Mouse (Mus musculus) gastrocnemius, postnatal 14 days (tissue): ENCODE data around the gene Gps2. TPM values are rescaled to one million over a fixed set of nuclear protein-coding genes. Genes with fewer than 3 reads are reported as not detected.
"Not testable (repeated sequence)": the region's sequence is repeated elsewhere in the genome, so short reads cannot be mapped to it uniquely, and the experiment has no call there.

Source experiments
- DNase-seq: peaks from one replicate; pipeline ENCODE4 v3.0.0; 2021; ENCODE audit warnings: mixed read lengths
- intact Hi-C: fragments of 180-260 bp; cut with DNase I; formaldehyde crosslinking; loops from one replicate; pipeline ENCODE4 v1.15.1; 2025; ENCODE audit warnings: low total_unique reads
- total RNA-seq, 2 experiments: library from RNA; stranded (reverse); gene quantifications; 2 replicates each; pipeline ENCODE4 v1.2.3; 2021

Gene Gps2
- total RNA-seq, 2 experiments from 2014 or later = 21.8 to 24.2 TPM

DNA sequence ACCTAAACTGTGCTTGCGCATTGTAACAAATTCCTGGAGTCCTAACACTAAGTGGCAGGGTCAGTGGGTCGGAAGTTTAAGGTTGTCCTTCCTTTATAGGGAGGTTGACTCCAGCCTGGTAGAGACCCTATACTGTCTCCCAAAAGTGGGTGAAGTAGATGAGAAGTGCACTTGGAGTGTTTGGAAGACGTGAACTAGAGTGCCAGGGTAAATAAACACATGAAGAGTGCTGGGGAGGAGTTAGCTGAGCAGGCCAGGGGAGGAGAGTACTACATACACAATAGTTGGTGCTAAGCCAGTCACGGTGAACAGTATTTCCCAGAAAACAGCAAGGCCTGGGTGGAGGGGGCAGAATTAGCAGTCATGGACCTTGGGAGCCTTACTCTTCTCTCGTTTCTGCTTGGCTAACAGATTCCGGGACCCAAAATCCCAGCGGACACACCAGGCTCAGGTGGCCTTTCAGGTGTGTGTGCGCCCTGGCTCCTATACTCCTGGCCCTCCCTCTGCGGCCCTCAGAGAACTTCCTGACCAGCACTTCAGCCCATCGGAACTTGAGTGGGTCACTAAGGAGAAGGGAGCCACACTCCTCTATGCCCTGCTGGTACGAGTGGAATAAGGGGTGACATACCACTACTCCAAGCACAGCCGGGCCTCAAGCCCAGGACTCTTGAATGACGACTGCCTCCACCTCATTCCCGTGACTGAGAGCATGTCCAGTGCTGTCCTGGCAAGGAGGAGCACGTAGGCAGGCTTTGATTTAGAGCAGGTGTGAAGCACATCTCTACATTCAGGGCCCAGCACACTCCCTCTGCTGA is 765 bp upstream of the Gps2 start:
- DNase-seq = no peak
- intact Hi-C loops = no loop called here

DNA sequence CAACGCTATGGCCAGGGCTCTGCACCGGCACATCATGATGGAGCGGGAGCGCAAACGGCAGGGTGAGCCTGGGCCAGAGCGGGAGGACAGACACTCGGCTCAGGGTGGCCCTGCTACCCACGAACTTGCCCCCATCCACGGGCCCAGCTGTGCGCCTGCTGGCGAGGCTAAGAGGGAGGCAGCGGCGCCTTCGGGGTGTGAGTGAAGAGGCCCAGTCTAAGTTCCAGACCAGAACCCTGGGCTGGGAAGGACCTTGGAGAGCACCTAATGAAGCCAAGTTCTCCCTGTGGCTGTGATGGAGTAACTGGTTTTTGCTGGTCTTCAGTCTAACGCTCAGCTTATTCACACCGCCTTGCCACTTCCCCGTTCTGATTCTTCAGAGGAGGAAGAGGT is 680 bp downstream of the Gps2 start:
- intact Hi-C loops = no loop called here

DNA sequence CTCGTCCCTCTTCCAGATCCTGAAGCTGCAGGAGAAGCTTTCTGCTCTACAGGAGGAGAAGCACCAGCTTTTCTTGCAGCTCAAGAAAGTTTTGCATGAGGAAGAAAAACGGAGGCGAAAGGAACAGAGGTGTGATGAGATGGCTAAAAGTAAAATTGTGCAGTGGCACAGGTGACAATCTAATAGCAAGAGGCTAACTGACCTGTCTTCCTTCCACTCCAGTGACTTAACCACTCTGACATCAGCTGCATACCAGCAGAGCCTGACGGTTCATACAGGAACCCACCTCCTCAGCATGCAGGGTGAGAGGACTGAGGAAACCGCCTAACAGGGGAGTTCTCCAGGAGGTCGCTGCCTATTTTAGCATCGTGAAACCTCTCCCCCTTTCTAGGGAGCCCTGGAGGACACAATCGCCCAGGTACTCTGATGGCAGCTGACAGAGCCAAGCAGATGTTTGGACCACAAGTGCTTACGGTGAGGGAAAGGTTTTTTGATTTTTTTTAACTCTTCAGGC is 1.3 kb downstream of the Gps2 start:
- intact Hi-C loops = no loop called here
- no peak for DNase-seq

More for the DNA sequence above, 680 bp downstream of the Gps2 start:
- DNase-seq = no peak

DNA sequence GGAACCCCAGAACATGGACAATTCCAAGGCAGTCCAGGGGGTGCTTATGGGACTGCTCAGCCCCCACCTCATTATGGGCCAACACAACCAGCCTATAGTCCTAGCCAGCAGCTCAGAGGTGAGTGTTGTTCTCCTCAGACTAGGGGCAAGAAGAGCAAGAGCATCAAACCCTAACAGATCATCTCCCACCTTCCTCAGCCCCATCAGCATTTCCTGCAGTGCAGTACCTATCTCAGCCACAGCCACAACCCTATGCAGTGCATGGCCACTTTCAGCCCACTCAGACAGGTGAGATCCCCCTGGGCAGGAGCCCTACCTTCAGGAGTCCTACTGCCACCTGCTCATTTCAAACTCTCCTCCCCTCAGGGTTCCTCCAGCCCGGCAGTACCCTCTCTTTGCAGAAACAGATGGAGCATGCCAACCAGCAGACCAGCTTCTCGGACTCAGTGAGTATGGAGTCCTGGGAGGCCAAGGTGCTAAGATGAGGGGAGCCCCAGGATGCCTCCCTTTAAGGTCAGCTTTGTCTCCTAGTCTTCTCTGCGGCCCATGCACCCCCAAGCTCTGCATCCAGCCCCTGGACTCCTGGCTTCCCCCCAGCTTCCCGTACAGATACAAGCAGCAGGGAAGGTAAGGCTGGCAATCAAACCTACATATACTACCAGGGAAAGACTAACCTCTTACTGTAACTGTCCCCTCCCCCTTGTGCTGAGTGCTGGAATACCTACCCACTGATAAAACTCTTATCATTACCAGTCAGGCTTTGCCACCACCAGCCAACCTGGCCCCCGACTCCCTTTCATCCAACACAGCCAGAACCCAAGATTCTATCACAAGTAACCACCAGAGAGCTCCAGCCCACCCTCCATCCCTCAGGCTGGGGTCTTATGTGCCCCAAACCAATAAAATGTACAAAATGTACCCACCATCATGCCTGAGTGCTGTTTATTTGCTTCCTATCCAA is 2.3 kb downstream of the Gps2 start:
- intact Hi-C loops = no loop called here

DNA sequence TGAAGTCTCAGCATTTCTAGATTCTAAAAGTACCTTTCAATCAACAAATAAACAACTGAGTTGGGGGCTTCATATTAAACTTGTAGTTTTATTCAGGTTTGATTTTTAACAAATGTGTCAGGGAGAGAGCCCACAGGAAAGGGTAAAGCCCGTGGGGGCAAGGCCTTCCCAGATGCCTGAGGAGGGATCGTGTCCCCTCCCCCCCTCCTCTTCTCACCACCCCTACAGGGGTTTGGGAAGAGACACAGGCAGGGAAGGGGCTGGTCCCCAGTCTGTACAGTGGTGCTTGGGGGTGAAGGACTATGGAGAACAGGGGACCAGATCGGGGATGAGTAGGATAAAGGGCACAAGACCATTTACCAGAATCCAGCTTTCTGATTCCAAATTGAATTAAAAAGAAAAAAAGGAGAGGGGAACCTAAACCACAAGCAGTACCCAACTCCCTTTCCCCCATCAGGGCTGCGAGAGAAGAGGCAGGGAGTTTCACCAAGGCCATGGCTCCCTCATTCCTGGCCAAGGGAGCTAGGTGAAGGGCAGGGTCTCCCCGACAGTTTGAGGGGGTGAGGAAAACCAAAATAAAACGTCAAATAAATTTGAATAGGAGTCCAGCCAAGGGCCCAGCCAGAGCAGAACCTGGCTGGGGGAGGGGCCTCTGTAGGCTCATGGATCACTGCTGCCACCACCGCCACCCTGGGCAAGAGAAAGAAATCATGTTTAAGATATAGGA is 3.1 kb downstream of the Gps2 start:
- intact Hi-C loops, DNase-seq: not testable (repeated sequence)

More for the DNA sequence above, 2.3 kb downstream of the Gps2 start:
- no peak for DNase-seq

DNA sequence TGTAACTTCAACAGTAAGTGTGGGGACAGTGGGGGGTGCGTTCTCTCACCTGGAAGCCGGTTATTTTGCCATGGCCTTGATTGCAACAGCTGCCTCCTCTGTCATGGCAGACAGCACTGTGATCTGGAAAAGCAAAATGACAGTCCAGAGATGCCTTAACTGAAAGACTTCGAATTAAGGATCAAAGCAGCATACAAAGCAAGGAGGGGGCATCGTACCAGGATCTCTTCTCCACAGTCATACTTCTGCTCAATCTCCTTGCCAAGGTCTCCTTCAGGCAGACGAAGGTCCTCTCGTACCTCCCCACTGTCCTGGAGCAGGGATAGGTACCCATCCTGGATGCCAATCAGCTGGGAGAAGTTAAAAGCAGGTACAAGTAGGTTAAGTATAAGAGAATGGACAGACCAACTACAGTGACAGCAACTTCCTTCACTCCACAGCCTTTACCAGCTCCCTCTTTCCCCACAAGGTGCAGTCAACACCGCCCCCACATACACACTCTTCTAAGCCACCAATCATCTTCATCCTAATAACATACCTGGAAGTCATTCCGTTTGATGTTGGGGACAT is 3.8 kb downstream of the Gps2 start:
- no peak for DNase-seq
- intact Hi-C loops = no loop called here

DNA sequence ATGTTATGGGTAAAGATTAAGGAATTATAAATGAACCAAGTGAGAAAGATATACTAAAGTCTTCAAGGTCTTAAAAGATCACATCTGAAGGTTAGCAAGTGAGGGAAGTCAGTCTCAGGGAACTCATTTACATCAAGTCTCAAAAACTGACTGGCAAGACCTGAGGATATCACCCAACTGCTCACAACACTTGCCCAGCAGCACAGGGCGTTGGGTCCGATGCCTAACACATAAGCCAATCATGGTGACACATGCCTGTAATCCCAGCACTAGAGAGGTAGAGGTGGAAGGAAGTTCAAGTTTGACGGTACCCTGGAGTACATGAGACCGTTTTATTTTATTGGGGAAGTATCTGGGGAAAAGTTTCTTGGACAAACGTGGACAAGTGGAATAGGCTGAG is 4.4 kb downstream of the Gps2 start:
- intact Hi-C loops = no loop called here
- no peak for DNase-seq

DNA sequence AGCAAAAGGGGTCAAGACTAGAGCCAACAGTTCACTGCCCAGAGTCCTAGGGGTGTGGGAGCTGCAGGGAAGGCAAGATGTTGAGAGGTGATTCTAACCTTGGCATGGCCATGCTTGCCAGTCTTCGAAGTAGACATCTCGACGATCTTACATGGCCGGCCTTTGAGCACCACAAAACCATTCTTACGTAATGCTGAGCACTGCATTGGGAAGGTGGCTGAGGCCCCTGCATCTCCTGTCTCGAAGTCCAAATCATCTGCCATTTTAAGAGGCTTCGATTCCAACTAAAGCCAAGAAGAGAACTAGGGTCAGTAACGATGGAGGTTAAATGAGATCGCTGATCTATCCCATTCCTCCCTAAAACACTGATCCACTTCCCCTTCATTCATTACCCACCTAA is 5.4 kb downstream of the Gps2 start:
- intact Hi-C loops = no loop called here
- DNase-seq = no peak

DNA sequence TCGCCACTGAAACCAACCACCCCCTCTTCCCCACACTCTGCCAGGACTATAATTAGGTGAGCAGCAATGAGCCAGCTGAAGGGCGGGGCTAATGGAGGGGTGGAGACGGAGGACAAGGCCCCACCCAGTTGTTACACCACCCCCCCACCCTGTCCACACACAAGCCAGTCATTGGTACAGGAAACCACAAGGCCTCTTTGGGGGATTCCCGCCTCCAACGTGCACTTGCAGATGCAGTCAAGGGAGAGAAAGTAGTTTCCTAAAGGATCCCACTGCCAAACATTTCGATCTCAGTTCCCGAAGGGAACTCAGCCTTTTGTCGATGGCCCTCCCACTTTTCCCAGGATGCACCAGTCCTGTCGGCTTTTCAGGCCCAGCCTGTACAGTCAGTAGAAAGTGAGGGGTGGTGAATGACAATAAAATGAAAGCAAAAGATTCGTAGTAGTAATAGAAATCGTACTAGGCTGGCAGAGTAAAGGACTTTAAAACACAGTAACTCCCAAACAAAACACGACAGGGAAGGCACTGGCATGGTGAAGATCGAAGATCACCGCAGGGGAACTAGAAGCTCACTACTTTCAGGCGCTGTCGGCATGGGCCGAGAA is 6.1 kb downstream of the Gps2 start:
- DNase-seq = peak; percentile 86
- intact Hi-C loops = no loop called here

DNA sequence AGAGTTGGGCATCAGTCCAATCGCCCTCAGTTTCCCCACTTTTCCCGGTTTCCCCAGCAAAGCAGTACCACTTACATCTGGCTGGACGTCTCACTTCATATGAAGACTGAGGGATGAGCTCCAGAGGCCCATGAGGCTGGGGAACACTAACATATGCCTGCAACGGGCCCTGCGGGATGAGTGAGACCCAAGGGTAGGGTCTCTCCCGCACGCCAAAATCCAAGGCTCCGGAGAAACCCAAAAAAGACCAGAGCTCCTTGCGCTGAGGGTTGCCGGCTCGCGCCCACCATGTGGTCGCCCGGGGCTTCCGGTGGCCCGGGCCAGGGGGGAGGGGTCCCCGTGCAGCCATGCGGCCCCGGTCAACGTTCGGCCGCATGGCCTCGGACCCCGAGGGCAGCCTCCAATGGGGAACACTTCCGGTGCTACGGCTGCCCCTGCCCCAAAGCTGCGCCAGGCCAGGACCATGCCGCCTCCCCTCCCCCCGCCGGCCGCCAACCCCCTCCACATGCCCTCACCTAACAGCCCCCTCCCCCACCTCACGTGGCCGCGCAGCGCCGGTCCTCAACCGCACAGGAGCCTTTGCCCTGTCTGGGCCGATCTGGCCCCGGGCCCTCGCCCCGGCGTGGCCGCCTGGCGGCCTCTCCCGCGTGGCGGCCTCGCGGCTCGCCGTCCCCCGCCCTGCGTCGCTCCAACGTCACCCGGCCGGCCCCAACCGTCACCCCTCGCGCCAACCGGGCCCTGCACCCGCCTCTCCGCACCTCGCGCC is 6.8 kb downstream of the Gps2 start:
- intact Hi-C loops = no loop called here
- DNase-seq = peak; percentile 69

DNA sequence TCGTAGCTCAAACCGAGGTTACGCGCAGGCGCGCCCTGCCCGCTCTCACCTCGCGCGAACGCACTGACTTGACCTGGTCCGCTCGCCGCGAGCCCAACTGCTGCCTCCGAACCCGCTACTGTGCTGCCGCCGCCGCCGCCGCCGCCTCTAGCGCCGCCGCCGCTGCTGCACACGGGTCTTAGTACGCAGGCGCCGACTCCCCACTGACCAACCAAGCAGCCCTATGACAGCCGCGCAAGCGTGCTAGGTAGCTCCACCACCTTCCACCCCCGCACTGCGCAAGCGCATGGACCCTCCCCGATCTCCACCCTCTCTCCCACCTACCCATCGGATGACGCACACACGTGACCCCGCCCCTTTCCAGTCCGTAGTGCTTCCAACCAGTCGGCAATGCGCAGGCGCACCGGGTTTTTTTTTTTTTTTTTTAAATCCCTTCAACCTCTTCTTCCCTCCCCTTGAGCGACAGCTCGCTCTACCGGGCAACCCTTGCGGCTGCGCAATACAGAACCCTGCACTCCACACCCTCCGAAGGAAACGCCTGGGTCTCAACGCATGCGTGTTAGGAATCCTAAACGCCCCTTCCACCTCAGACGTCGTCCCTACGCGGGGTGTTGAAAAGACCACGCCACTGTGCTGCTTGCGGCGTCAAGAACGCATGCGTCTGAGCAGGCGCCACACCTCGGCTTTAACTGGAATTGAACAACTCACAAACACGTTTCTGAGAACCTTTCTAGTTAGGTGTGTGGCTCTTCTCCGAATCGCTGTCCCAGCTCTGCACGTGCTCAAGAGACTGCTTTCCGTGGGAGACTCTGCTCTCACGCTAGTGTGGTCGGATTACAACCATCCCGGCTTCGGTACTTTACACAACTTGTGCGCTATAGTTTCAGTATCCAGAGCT is 7.7 kb downstream of the Gps2 start, which contains the start of gene Eif5a:
TSS of gene Eif5a (minus strand) at position 845 of the 898 bp plus-strand sequence.
- DNase-seq = peak; percentile 100
- intact Hi-C loops = no loop called here

DNA sequence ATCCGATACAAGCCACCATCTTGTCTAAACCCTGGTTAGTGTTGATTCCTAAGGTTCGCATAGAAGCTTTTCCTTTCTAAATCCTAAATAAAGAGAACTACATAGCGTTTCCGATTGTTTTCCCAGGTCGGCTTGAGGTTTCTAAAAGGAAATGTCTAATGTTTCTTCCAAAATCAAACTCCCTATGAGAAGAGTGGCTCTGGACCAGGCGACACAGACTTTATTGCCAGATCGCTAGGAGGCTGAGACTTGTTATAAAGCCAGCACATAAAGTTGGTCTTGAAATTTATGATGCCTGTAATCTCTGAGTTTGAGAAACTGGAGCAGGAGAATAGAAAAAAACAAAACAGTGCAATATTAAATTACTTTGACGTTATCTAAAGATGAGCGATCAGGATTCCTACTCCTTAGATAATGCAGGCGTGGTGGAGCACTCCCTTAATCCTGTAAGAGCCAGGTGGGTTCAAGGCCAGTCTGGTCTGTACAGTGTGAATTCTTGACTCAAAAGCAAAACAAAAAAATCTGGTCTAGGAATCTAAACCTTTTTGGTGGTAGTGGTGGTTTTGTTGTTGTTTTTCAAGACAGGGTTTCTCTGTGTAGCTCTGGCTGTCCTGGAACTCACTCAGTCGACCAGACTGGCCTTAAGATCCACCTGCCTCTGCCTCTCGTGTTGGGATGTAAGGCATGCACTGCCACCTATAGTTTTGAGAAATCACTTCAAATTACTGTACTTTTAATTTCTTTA is 8.5 kb downstream of the Gps2 start:
- intact Hi-C loops = no loop called here
- no peak for DNase-seq

DNA sequence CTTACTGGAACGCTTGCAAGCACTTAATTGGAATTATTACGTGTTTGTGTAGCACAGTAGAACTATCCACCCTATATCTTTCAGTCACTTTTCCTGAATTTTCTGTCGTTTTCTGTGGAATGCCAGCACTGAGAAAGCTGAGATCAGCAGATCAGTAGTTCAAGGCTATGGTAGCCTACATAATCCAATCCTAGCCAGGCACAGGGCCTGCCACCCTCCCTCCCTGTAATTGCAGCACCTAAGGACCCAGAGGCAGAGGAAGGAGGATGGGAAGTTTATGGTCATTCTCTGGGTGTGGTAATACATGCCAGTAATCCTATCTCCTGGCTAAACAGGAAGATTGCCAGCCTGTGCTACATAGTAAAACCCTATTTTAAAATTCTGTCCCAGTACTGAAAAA is 9.1 kb downstream of the Gps2 start:
- no peak for DNase-seq
- intact Hi-C loops = no loop called here

DNA sequence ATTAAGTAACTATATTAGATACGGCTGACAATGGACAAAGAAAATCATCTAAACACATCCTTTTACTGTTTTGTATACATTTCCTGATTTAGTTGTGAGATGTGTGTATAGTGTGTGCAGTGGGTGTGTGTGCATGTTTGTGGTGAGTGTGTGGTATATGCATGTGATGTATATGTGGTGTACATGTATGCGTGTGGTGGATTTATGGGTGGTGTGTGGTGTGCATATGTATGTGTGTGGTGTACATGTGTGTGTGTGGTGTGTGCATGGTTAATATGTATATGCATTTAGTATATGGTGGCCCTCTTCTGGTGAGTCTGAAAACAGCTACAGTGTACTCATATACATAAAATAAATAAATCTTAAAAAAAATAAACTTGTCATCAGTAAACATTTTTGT is 13.8 kb downstream of the Gps2 start:
- DNase-seq = no peak
- intact Hi-C loops = no loop called here

DNA sequence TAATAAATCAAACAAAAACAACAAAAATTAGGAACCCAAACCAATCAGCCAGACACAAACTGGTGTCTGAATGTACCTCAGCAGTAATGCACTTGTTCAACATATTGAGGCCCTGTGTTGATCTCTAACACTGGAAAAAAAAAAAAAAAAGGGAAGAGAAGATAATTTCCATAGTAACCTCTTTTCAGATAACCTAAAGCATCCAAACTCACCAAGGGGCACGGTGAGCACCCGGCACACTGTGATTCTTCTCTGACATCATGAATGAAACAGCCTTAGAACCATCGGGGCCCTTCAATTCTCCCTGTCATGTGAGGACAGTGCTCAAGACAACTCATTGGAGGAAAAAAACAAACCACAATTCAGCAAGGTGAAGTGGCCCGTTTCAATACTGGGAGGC is 16.0 kb downstream of the Gps2 start:
- intact Hi-C loops = loop anchor here (10.0 kb wide), 1 partner anchor 75 kb away; the partner anchor contains the start of gene Dvl2
- DNase-seq = no peak

DNA sequence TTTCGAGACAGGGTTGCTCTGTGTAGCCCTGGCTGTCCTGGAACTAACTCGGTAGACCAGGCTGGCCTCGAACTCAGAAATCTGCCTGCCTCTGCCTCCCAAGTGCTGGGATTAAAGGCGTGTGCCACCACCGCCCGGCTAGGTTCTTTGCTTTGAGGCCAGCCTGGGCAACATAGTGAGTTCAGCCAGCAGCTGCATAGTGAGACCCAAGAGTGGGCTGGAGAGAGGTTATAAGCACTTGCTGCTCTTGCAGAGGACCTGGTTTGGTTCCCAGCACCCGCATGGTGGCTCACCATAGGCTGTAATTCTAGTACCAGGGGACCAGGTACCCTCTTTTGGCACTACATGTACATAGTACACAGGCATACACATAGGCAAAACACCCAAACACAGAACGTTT is 16.5 kb downstream of the Gps2 start:
- DNase-seq = not testable (repeated sequence)
- intact Hi-C loops = loop anchor here (10.0 kb wide), 1 partner anchor 75 kb away; the partner anchor contains the start of gene Dvl2
